Mouse (Mus musculus) E14TG2a.4 (cell line): ENCODE measurements around the gene Dhx37.

ENCODE experiments used
- CTCF ChIP-seq: conservative IDR thresholded peaks from 2 replicates; pipeline ENCODE4 v1.5.1; 2014; ENCODE audit warnings: low read length
- NANOG ChIP-seq: IDR thresholded peaks from 2 replicates; pipeline ENCODE4 v1.6.1; 2014; ENCODE audit warnings: borderline replicate concordance, low read length, mixed read lengths

DNA sequence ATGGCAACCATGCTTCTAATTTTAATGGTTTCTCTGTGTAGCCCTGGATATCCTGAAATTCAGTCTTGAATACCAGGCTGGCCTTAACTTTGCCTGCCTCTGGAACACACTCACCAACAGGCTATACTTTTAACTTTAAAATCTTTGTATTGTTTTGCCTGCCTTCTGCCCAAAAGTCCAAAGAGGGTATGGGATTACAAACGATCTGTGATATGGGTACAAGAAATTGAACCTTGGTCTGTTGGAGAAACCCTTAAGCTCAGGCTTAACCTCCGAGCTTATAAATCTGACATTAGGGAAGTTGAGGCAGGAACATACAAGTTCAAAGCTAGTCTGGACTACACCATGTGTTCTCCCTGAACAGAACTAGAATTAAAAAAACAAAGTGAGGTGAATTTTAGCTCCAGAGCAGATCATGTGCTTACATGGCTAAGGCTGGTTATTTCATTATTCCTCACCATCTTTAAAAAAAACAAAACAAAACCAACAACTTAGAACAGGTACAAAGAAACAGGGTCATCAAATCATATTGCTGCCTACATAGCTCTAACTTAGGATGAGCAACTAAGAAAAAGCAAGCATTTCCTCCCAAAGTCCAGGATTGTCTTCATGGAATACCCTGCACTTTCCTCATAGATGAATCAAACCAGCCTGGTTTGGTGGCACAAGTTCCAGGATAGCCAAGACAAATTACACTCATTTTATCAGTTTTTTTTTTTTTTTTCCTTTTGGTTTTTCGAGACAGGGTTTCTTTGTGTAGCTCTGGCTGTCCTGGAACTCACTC, 50.1 kb downstream of the Dhx37 start:
- TF ChIP-seq CTCF (no peak), NANOG (no peak)
